Mouse (Mus musculus) limb, embryonic 14.5 days (tissue): ENCODE results near the gene Srsf9. TPM values are rescaled to one million over a fixed set of nuclear protein-coding genes. Genes with fewer than 3 reads are reported as not detected.
A peak's percentile ranks its signal among the peaks of the same experiment; 100 is the strongest.

Experiments used
- ATAC-seq: fragments of 200-750 bp; cut with Nextera tagmentation; 2 replicates; pipeline ENCODE4 v1.8.0; 2017; ENCODE audit warnings: low read depth, moderate number of reproducible peaks, moderate TSS enrichment; ENCODE audit not compliant: low FRiP score
- DNase-seq: peaks from one replicate; pipeline ENCODE4 v3.0.0-alpha.2; 2015; ENCODE audit warnings: low spot score
- H3K27ac ChIP-seq: fragments of 300-500 bp; sonication (generic); replicated peaks from 2 replicates; pipeline ENCODE4 v1.5.1; 2014; ENCODE audit warnings: low read depth, mild to moderate bottlenecking, low read length, moderate library complexity, mixed read lengths
- H3K27me3 ChIP-seq: fragments of 300-500 bp; sonication (generic); 2 replicates; pipeline ENCODE4 v1.6.1; 2014; ENCODE audit warnings: low read length, mixed read lengths; ENCODE audit not compliant: control insufficient read depth, insufficient read depth
- H3K36me3 ChIP-seq: fragments of 300-500 bp; sonication (generic); 2 replicates; pipeline ENCODE4 v1.6.1; 2014; ENCODE audit warnings: mild to moderate bottlenecking, low read length, moderate library complexity, mixed read lengths; ENCODE audit not compliant: control insufficient read depth, insufficient read depth
- H3K4me1 ChIP-seq: fragments of 300-500 bp; sonication (generic); 2 replicates; pipeline ENCODE4 v1.6.1; 2014; ENCODE audit warnings: antibody characterized with exemption, low read length, mixed read lengths; ENCODE audit not compliant: control insufficient read depth, insufficient read depth
- H3K4me2 ChIP-seq: fragments of 300-500 bp; sonication (generic); replicated peaks from 2 replicates; pipeline ENCODE4 v1.6.1; 2014; ENCODE audit warnings: low read depth, mild to moderate bottlenecking, low read length, moderate library complexity; ENCODE audit not compliant: severe bottlenecking
- H3K4me3 ChIP-seq: fragments of 300-500 bp; sonication (generic); replicated peaks from 2 replicates; pipeline ENCODE4 v1.5.1; 2014; ENCODE audit warnings: low read length
- H3K9ac ChIP-seq: fragments of 300-500 bp; sonication (generic); 2 replicates; pipeline ENCODE4 v1.6.1; 2014; ENCODE audit warnings: mild to moderate bottlenecking, low read depth, low read length, moderate library complexity; ENCODE audit not compliant: severe bottlenecking
- H3K9me3 ChIP-seq: fragments of 300-500 bp; sonication (generic); 2 replicates; pipeline ENCODE4 v1.6.1; 2016; ENCODE audit warnings: low read length; ENCODE audit not compliant: control insufficient read depth
- POLR2A ChIP-seq: fragments of 200-500 bp; IDR thresholded peaks from 2 replicates; pipeline ENCODE4 v1.8.0; 2012; ENCODE audit warnings: inconsistent platforms, mild to moderate bottlenecking, moderate library complexity, borderline replicate concordance; ENCODE audit not compliant: insufficient read depth, insufficient read length; ENCODE audit errors: extremely low read depth
- WGBS: fragments of 180-500 bp; shearing (Covaris S2); extraction: QIAGEN DNeasy Blood & Tissue Kit; methylation state at CpG from one replicate; pipeline ENCODE4 v1.1.7; 2014; 5-methylcytosine and 5-hydroxymethylcytosine counted together
- polyA plus RNA-seq, 2 experiments: library from polyadenylated mRNA; depleted of rRNA in 1 of 2; stranded (reverse) in 1 of 2; unstranded in 1 of 2; fragments of >200 nt; fragmentation: Nextera tagmentation in 1 of 2; extraction: Ambion mirVana in 1 of 2; gene quantifications; 2 replicates each; pipeline versions ENCODE4 v1.2.1 to v1.2.3; 2012 to 2014

The Srsf9 gene
- 132 and 137 TPM in 2 replicates for polyA plus RNA-seq (2012; rRNA removed)
- polyA plus RNA-seq (2014; fragmentation: Nextera tagmentation; extraction: Ambion mirVana) = 252 and 271 TPM in 2 replicates

GRCm38 (mm10) chr5:115326875-115327609 is at the start of gene Srsf9:
Gene Srsf9 (plus strand): TSS chr5:115327177.
- no peaks in the 10 kb centered on the region for H3K9me3 ChIP-seq
- H3K4me1 ChIP-seq = peaks cover 19% of the 10 kb centered on the region
- peak within 1 kb of the TSS; percentile 88 for H3K27ac ChIP-seq
- peak within 1 kb of the TSS; percentile 97 for H3K4me3 ChIP-seq
- H3K4me2 ChIP-seq = peak within 1 kb of the TSS; percentile 71
- DNase-seq (peak; percentile 90), ATAC-seq (peak; percentile 92)
- peak within 1 kb of the TSS; percentile 95 for H3K9ac ChIP-seq
- 0 out of 2 replicates have a peak, but pooled peaks have one; percentile 28 for TF ChIP-seq POLR2A
- no peaks in the 10 kb centered on the region for H3K27me3 ChIP-seq
- under 1% methylated on average over 57 of the region's 97 CpGs for WGBS
- peaks cover 25% of the 10 kb centered on the region for H3K36me3 ChIP-seq

- ATAC-seq (no peak), DNase-seq (no peak)
- Histone ChIP-seq H3K4me3 (no peak overlapping the region), H3K4me2 (no peak overlapping the region), H3K9ac (no peak overlapping the region), H3K4me1 (peaks cover 10% of the 10 kb centered on the region; the same call in 1 of the 2 replicates), H3K36me3 (0 out of 2 replicates have a peak, but pooled peaks cover under 1% of the 10 kb centered on the region), H3K27me3 (no peaks in the 10 kb centered on the region), H3K27ac (no peak overlapping the region), H3K9me3 (no peaks in the 10 kb centered on the region)
- 89% methylated on average over 1 of the region's 1 CpGs for WGBS
- no peak for TF ChIP-seq POLR2A
These were observed 48.9 kb upstream of the Srsf9 start for GRCm38 (mm10) chr5:115278053-115278452.

- Histone ChIP-seq H3K4me1 (peaks cover 5% of the 10 kb centered on the region; the same call in 1 of the 2 replicates), H3K27me3 (no peaks in the 10 kb centered on the region), H3K4me2 (no peak overlapping the region), H3K36me3 (peaks cover 8% of the 10 kb centered on the region), H3K9me3 (no peaks in the 10 kb centered on the region), H3K9ac (no peak overlapping the region), H3K27ac (no peak overlapping the region), H3K4me3 (no peak overlapping the region)
- DNase-seq (no peak), ATAC-seq (no peak)
- WGBS = 61% methylated on average over 2 of the region's 2 CpGs
- no peak for TF ChIP-seq POLR2A
These were observed 48.2 kb upstream of the Srsf9 start for GRCm38 (mm10) chr5:115278785-115279184.

GRCm38 (mm10) chr5:115279226-115280049 is 47.5 kb upstream of the Srsf9 start, which contains the start of gene Coq5:
Gene Coq5 (plus strand): TSS chr5:115279666.
- ATAC-seq (peak; percentile 83; the same call in 1 of the 2 replicates), DNase-seq (peak; percentile 82)
- Histone ChIP-seq H3K27ac (no peak within 1 kb of the TSS), H3K4me1 (peaks cover 5% of the 10 kb centered on the region; the same call in 1 of the 2 replicates), H3K4me3 (peak within 1 kb of the TSS; percentile 92), H3K4me2 (peak within 1 kb of the TSS; percentile 84), H3K27me3 (no peaks in the 10 kb centered on the region), H3K36me3 (peaks cover 14% of the 10 kb centered on the region), H3K9me3 (no peaks in the 10 kb centered on the region), H3K9ac (peak within 1 kb of the TSS; percentile 75)
- 5% methylated on average over 33 of the region's 45 CpGs for WGBS
- TF ChIP-seq POLR2A = peak; percentile 70; the same call in 1 of the 2 replicates
